Mouse (Mus musculus): ENCODE measurements around the gene Ktn1.

Ktn1 gene

DNA sequence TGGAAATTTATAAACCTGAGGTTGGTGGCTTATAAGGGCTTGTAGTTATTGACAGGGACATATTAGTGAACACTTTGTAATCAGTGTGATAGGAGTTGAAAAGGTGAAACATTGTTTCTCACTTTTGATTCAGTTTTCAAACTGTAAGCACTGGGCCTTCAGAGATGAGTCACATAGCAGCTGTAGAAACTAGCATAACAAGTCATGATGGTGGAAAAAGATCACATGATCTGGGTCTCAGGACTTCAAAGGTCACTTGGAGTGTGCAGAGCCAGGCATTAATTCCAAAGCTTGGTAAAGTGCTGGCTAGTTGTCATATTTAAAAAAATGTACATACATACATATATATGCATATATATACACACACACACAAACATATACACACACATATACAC, 16.2 kb downstream of the Ktn1 start:
- no peak for DNase-seq (ENCODE audit: low read depth)

DNA sequence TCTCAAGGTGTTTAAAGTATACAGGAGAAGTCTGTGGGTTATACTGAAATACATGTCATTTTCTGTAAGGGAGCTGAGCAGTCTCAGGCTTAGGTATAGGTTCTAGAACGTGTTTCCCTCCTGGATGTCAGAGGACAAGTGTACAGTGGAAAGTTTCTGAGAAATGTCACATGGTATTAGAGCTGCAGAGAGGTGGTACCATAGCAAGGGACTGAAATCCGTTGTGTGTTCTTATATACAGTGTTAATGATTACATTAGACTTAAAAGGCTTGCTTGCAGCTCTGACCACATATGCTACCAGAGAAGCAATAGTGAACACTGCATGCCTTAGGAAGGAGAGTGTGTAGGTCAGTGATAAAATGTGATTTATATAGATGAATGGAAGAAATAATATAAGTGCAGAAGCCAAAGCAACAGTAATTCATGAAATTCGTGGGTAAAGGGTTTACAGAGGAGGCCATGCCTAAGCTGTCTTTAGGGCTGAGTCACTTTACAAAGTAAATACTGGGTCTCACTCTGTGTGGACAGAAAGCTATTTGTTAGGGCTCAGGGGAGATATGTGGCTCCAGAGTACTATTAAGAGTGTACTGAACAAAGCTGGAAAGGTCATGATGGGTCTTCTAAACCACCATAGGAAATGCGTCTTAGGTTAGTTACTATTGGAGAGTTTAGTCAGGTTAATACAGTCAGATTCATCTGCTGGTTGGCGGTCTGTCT, 17.0 kb downstream of the Ktn1 start:
- no peak for DNase-seq (ENCODE audit: low read depth)

DNA sequence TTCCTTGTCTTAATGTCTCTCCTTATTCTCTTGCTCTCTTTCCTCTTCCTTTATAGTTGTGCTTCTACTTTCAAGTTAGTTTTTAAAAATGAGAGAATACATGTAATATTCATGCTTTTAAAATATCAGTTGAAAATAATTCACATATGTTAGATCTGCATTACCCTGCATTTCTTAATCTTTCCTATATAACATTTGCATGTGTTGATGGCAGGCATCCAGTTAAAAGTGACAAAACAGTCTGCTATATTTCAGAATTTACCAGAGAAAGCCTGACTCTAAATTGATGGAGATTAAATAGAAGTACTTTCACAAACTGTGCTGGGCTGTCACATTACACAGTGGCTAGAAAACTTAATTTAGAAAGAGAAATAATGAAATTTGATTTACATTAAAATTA, 19.8 kb downstream of the Ktn1 start:
- no peak for DNase-seq (ENCODE audit: low read depth)

DNA sequence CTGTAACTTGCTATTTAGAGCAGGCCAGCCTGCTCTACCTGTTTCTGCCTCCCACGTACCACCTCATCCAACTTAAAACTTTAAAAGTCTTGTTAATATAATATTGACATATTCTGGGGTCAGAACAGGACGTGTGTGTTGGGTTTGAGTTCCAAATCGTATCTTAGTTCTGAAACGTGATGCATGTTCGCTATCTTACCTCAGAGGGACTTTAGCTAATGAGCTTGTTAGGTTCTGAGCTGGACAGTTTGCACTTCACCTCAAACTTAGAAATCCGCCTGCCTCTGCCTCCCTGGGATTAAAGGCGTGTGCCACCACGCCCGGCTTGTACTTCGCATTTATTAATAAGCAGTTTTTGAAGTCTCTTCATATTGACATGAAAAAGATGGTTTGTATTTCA, 34.6 kb downstream of the Ktn1 start:
- DNase-seq (ENCODE audit: low read depth): no peak

DNA sequence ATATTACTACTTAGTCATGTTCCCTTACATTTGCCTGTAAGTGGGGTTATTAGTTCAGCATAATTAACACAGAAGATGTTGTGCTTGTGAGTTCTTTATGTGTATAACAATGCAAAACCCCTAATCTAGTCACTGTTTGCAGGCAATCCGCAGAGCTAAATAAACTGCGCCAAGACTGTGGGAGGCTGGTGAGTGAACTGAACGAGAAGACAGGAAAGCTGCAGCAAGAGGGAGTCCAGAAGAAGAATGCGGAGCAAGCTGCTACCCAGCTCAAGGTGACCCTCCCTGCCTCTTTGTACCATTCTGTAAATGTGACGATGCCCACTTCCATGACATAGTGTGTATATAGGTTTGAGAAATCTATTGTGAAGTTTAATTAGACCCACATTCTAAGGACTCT, 36.3 kb downstream of the Ktn1 start:
- DNase-seq (ENCODE audit: low read depth): no peak

DNA sequence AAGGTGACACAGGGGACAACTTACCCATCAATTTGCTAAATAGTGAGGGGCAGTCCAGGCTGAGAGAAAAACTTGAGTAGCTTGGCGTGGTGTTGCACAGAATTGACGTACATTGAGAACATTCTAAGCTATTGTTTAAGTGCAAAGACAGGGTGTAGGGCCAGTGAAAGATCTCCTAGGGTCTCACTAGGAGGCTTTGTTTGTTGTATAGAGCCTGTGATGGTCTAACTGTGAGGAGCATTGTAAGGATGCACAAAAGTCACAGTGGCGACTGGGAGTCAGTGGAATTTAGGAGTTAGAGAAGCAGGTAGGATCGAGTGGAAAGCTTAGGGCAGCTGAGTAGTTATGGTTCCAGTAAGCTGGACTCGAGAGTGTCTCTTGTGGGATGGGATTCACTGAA, 50.9 kb downstream of the Ktn1 start:
- DNase-seq (ENCODE audit: low read depth): no peak

DNA sequence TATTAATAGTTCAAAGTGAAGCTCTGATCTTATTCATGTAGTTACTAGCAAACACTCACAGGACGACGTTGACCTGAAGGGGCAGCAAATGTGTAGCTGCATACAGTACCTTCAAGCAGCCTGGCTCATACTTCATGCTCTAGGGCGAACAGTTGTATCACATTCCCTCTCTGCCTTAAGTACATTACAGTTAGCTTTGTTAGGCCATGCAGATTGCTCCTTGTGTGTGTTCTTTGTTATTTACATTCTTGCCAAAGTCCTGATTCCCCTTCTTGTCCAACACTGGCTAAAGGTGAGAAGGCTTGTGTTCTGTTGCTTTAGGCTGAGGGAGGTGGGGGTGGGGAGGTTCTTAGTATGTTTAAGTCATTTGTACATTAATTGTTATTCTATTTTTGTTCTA, 61.3 kb downstream of the Ktn1 start:
- no peak for DNase-seq (ENCODE audit: low read depth)

DNA sequence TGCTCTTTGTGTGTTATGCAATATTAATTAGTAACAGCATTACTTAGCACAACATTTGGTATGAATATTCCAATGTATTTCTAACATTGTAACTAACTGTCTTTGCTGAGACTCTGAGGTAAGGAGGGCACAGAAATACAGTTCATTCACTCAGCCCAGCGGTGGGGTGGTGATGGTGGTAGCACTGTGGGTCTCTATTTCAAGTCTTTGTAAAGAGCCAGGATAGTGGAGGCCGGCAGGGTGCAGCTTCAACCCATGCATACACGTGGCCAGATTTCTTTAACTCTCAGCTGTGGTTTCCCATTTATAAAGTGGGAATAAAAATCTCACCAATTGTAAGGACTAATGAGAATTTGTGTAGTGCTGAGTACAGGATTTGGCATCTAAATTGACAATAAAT, 67.5 kb downstream of the Ktn1 start:
- no peak for DNase-seq (ENCODE audit: low read depth)

DNA sequence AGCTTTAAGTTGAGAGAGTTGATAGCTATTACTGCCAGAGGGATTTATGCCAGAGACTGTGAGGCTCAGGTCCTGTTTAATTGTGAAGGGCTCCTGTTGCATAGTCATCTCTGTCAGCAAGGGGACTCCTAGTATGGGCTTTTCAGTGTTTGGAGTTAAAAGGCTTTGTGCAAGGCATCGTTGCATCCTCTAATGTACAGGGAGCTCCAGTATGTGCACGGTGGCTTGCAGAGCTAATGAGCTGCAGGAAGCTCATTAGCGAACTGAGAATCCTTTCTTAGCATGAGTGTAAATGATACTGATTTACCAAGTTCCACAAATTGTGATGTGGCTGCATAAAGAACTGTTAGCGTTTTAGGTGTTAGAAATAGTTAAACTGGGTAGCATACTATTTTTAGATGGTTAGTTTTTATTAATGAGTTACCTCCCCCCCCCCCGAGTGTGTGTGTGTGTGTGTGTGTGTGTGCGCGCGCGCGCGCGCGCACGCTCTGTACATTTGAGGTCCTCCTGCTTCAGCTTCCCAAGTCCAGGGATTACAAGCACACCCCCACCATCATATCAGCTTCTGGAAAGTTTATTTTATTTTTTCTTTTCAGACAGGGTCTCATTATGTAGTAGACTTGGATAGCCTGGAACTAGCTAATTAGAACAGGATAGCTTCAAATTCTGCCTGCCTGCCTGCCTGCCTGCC, 69.8 kb downstream of the Ktn1 start:
- no peak for DNase-seq (ENCODE audit: low read depth)

DNA sequence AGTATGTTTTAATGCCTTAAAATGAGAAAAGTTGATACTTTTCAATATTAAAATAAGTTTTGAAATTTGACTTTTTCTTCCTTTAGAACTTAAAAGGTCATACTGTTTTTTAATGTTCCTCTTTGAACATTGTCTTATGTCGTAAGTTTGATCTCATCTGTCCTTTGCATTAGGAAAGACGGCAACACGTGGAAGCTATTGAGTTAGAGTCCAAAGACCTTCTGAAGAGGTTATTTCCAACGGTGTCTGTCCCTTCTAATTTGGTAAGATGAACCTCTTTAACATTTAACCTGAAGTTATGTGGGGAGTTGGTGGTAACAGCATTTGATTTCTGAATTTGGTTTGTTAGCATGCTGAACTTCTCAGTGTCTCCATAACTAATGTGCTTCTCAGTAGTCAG, 71.8 kb downstream of the Ktn1 start:
- DNase-seq (ENCODE audit: low read depth): no peak

DNA sequence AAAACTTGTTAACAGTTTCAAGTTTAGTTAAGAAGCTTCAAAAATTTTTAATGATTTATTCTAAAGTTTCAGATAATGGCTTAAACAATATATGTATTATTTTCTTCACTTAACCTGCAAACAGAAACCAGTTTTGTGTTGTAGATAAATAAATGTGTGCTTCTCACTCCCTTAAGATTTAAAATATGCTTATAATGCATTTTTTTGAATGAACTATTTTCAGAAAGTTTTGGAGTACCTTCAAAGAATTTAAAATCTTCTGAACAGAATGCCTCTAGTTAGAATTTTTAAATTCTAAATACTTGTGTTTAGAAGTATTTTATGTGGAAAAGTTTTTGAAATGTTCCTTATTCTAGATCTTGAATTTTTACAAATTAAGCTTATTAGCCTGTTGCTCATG, 74.8 kb downstream of the Ktn1 start:
- no peak for DNase-seq (ENCODE audit: low read depth)

DNA sequence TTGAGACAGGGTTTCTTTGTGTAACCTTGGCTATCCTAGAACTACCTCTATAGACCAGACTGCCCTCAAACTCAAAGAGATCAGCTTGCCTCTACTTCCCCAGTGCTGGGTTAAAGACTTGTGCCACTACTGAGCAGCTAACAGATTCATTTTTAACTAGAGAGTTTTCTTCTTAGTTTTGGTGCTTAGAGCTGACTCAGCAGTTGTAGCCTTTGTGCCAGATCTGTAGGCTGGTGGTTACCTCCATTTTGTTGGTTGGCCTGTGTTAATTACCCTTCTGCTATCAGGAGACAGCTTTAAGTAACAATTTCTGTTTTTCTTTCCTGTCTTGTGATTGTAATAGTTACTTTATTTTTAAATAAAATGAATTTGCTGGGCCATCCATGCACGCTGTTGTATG, 80.3 kb downstream of the Ktn1 start:
- no peak for DNase-seq (ENCODE audit: low read depth)

DNA sequence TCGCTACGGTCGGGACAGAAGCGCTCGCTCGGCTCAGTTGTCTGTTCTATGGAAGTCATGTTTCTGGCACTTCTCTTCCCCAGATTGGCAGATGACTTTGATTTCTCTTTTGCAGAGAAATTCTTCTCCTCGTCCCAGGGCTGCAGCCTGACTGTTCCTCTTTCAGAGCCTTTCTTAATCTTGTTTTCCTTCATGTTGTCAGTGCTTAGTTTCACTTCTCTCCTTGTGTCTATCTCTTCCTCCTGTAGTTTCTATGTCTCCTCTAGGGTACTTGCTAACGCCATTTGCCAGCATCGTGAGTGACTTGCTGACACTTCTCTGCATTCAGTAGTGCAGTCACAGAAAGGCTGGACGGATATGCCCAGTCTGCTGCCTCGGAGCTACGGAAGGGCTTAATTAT, 87.1 kb downstream of the Ktn1 start:
- DNase-seq (ENCODE audit: low read depth): no peak

DNA sequence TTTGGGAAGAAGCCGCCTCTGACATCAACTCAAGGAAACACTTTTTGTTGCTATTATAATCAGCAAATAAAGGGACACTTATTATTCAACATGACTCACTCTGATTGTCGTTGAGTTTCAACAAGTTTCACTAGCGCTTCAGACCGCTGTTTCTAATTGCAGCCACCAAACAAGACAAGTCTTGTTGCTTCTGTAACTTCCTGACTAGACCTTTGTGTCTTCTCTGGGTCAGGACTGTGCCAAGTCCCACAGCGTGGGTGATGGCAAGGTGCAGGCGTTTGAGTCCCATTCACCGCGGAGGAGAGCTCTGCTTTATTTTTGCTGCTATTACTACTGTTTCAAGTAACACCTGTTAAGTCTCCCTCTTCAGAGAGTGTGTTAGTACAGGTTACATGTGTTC, 88.2 kb downstream of the Ktn1 start:
- DNase-seq (ENCODE audit: low read depth): no peak

DNA sequence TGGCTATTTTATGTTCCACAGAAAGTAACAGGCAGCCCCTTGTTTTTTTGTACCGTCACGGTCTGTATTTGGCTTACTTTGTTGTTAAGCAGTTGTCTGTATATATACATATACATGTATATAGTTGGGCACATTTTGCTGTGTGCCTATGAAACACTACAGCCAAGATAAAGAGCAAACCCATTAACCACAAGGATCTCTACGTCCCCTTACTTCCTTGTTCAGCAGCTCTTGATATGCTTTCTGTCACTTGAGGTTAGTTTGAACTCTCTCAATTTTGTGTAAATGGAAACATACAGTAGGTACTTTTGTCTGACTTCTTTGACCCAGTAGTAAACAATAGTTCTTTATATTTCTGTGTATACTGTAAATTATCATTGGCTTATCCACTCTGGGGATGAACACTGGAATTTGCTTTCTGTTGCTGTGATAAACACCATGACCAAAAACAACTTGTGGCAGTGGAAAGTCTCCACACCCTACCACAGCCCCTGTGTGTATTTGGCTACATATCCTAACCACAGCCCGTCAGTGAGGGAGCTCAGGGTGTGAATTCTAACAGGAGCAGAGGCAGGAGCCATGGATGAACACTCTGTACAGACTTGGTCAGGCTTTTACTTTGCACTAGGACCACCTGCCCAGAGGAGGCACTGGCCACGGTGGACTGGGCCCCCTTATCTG, 92.2 kb downstream of the Ktn1 start:
- DNase-seq (ENCODE audit: low read depth): peak; percentile 20

DNA sequence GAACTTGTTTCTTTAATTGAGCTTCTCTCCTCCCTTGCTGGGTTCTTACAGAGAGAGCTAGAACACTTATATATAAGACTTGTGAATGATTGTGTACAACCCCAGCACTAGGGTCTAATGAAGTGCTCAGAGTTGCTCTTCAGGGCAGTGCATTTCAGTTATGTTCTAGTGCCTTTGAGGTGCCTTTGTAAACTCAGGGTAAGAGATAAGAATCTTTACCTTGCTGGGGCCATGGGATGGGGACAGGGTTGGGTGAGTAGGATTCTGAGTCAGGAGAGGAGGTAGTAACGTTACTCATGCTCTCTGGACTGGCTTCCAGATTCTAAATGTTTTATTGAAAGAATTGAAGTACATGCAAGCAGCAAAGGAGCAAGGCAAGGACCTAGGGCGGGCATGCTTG, 92.8 kb downstream of the Ktn1 start:
- DNase-seq (ENCODE audit: low read depth): no peak

DNA sequence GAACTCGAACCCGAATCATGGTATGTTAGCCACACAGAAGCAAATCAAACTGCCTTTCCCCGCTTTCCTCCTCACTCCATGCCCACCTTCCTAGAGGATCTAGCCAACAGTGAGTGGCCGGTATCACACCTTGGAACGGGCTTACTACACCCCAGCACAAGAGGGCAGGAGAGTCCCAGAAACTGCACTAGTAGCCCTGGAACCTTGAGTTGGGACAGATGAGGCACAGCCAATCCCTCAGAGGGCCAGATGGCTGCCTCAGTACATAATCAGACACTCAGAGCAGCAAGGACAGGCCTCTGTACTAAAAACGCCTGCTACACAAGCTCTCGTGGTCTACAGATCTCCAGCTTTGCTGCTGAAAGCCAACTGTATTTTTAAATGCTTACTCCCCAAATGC, 94.4 kb downstream of the Ktn1 start:
- DNase-seq (ENCODE audit: low read depth): no peak

DNA sequence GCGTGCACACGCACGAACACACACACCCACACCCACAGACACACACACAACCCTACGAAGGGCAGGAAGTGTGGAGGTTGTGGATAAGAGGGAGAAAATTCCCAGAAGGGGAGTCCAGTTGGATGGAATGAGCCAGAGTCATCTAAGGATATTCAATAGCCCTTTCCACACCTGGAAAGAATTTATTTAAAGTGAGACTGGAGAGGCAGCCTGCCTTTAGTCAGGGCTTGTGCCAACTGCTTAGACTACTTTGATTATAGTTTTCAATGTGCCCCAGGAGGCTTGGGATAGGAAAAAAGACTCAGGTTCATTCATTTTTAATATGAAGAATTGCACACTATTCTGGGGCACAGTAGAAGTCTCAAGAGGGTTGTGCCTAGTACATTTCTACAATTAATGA, 96.8 kb downstream of the Ktn1 start:
- DNase-seq (ENCODE audit: low read depth): no peak

DNA sequence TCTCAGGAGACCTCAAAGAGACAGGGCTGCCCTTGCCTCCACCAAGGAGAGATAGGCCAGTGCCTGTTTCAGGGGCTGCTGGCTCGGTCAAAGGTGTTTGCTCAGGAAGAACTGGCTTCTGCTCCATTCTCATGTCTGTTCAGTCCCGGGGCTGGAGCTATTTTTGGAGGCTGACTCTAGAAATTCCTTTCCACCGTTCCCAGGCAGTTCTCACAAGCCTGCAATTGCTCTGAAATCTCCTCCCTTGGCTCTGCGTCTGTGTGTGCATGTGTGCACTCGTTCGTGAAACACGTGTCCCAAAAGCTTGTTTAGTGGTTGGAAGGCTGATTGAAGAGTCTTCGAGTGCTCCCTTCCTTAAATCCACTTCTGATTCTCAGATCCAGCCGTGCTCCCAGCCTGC, 99.3 kb downstream of the Ktn1 start:
- DNase-seq (ENCODE audit: low read depth): no peak

DNA sequence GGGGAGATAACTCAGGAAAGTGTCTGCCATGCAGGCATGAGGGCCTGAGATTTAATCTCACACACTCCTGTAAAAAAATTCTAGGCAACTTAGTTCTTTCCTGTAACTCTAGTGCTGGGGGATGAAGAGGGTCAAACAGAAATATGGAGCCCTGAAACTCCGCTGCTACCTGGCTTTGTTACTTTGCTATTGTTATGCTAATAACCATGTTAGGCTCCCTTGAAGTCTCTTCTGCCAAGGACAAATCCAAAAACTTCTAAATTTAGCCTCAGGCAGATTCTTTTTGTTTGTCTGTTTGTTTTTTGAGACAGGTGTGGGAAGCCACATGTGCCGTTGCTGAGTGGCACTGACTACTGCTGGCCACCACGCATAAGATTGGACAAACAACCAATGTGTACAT, 100.5 kb downstream of the Ktn1 start:
- no peak for DNase-seq (ENCODE audit: low read depth)

DNA sequence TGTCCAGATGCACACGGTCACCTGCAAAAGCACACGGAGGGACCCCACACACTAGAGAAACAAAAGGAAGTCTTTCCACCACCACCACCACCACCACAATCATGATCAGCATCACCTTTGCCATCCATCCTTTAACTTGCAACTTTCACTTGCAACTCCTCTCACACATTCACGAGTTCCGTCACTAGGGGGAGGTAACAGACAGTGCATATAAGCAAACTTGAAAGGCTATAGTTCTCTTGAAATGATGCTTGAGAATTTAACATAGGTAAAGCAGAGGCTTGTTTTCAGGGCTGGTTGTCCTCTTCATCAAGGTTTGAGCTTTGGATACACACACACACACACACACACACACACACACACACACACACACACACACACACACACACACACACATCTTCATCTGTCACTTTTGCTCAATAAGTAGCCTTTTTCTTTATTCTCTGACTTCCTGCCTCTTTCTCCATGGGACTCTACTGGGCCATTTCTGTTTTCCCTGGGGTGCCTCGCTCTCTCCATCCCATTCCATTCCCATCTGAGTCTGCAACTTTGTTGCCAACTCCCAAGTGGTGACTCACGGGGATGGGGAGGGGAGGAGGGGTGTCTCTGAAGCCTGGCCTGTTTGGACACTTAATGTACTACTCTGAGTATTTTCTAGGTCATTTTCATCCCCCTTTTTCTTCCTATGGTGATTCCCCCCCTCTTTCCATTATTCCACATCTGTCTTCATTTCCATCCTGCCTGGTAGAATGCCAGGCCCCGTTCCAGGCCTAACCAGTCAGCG, 103.4 kb downstream of the Ktn1 start:
- DNase-seq (ENCODE audit: low read depth): peak; percentile 31

DNA sequence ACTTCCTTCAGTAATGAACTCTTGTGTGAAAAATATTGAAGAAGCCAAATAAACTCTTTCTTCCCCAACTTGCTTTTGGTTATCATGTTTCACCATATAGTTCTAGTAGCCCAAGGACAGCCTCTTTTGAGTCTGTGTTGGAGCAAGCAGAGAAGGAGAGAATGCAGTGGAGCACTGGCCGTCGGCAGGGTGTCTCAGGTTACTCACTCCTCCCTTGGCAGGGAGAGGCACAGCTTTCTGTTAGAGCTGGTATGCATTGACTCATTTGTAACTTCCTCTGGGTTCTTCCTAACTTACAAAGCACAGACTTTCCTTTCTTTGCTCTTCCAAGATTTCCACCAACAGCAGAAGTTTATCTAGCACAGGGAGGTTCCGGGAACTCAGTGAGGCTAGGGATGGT, 105.3 kb downstream of the Ktn1 start:
- no peak for DNase-seq (ENCODE audit: low read depth)

Measured in naive thymus-derived CD4-positive, alpha-beta T cell, adult 2 months (primary cell).